Mouse (Mus musculus) testis, adult 2 months (tissue): ENCODE measurements at regions not wholly inside any gene's neighbourhood (a gene's known extent, or its start where the extent isn't known, plus 50 kb on each side); places are given as distances from the start of the nearest gene placed in this dataset.

Experiments used
- CTCF ChIP-seq: fragments of 200-500 bp; IDR thresholded peaks from 2 replicates; pipeline ENCODE4 v1.5.1; 2012; ENCODE audit warnings: low read depth, mild to moderate bottlenecking, inconsistent platforms, low read length, moderate library complexity; ENCODE audit not compliant: control insufficient read depth, insufficient read depth, insufficient replicate concordance
- POLR2A ChIP-seq: fragments of 200-500 bp; IDR thresholded peaks from 2 replicates; pipeline ENCODE4 v1.6.1; 2012; ENCODE audit warnings: low read depth, mild to moderate bottlenecking, inconsistent platforms, low read length, moderate library complexity; ENCODE audit not compliant: control insufficient read depth

DNA sequence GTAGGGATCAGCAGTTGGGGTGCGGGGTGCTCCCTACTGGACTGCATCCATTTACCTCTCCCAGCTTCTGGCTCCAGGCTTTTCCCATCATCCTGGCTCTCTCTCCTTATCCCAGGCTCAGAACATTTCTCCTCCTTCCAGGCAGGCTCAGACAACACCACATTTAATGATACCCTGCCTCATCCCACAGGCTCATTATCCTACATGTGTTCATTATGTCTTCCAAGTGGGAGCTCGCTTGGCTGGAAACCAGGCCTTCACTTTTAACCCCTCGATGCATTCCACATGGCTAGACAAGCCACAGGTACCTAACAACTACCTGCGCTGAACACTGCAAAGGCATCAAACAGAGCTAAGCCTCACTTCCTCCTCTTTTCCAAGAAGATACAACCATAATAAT, 60.5 kb downstream of the Rplp1 start:
- TF ChIP-seq CTCF: no peak
- TF ChIP-seq POLR2A: no peak
